Mouse (Mus musculus) spleen, postnatal 14 days (tissue): ENCODE results near the gene Mgrn1.
A peak's percentile ranks its signal among the peaks of the same experiment; 100 is the strongest.

Experiments
- DNase-seq, 2 experiments: peaks; one replicate each; pipeline ENCODE4 v3.0.0; 2021 to 2022; ENCODE audit warnings: low spot score in 2 of 2

The Mgrn1 gene

GRCm38 (mm10) chr16:4907972-4908371 lies 21.9 kb downstream of the Mgrn1 start:
- DNase-seq, result peak in 1 of 2 experiments; percentile 23

- no peak for DNase-seq
Observed at GRCm38 (mm10) chr16:4909745-4910144, 23.7 kb downstream of the Mgrn1 start.

- no peak for DNase-seq
Observed at GRCm38 (mm10) chr16:4910758-4911157, 24.7 kb downstream of the Mgrn1 start.

- no peak for DNase-seq
Observed at GRCm38 (mm10) chr16:4912074-4912648, 26.1 kb downstream of the Mgrn1 start.

GRCm38 (mm10) chr16:4912907-4913782 lies 27.1 kb downstream of the Mgrn1 start:
- DNase-seq, result no peak

GRCm38 (mm10) chr16:4913783-4914735 lies 28.0 kb downstream of the Mgrn1 start:
- peak; percentile 56 to 79 for DNase-seq

GRCm38 (mm10) chr16:4915931-4916330 lies 29.9 kb downstream of the Mgrn1 start:
- DNase-seq, result no peak

GRCm38 (mm10) chr16:4916608-4917007 lies 30.6 kb downstream of the Mgrn1 start:
- no peak for DNase-seq

- no peak for DNase-seq
Observed at GRCm38 (mm10) chr16:4920556-4920955, 34.5 kb downstream of the Mgrn1 start.

- DNase-seq, result no peak
Observed at GRCm38 (mm10) chr16:4922481-4922880, 36.4 kb downstream of the Mgrn1 start.

GRCm38 (mm10) chr16:4923996-4924395 lies 37.9 kb downstream of the Mgrn1 start:
- no peak for DNase-seq

- no peak for DNase-seq
Observed at GRCm38 (mm10) chr16:4927967-4928366, 41.9 kb downstream of the Mgrn1 start.

- no peak for DNase-seq
Observed at GRCm38 (mm10) chr16:4928474-4928873, 42.4 kb downstream of the Mgrn1 start.

GRCm38 (mm10) chr16:4932429-4932828 lies 46.4 kb downstream of the Mgrn1 start:
- no peak for DNase-seq

- DNase-seq, result no peak
Observed at GRCm38 (mm10) chr16:4935430-4935829, 49.4 kb downstream of the Mgrn1 start.

- no peak for DNase-seq
Observed at GRCm38 (mm10) chr16:4935931-4936703, 50.1 kb downstream of the Mgrn1 start.

- DNase-seq, result no peak
Observed at GRCm38 (mm10) chr16:4937351-4938190, 51.5 kb downstream of the Mgrn1 start.

- no peak for DNase-seq
Observed at GRCm38 (mm10) chr16:4938461-4938860, 52.4 kb downstream of the Mgrn1 start, which contains the start of gene Nudt16l1. Nudt16l1 (plus strand) TSS chr16:4938761.

- DNase-seq, result peak; percentile 90
Observed at GRCm38 (mm10) chr16:4938989-4939388, 52.9 kb downstream of the Mgrn1 start.

GRCm38 (mm10) chr16:4939412-4939811 lies 53.4 kb downstream of the Mgrn1 start:
- no peak for DNase-seq
